Mouse (Mus musculus) MEL (cell line): ENCODE results near the gene Tmem131. TPM values are rescaled to one million over a fixed set of nuclear protein-coding genes. Genes with fewer than 3 reads are reported as not detected.

ENCODE experiments used
- DNase-seq: peaks from one replicate; pipeline ENCODE4 v3.0.0; 2011; ENCODE audit warnings: low read depth, low spot score
- H3K27ac ChIP-seq: 2 replicates; pipeline ENCODE4 v1.5.1; 2012; ENCODE audit warnings: low read depth, mild to moderate bottlenecking, control low read depth, low read length, moderate library complexity; ENCODE audit not compliant: control insufficient read depth
- H3K27me3 ChIP-seq, 2 experiments: fragments of 150-350 bp in 1 of 2; sonication (generic) in 1 of 2; 2 replicates each; pipeline ENCODE4 v1.6.1; 2012; ENCODE audit warnings: low read length in 2 of 2, mild to moderate bottlenecking in 2 of 2, improper control_type of control experiment in 1 of 2, moderate library complexity in 1 of 2; ENCODE audit not compliant: insufficient read depth in 2 of 2, control insufficient read depth in 1 of 2
- H3K36me3 ChIP-seq, 2 experiments: 2 replicates each; pipeline ENCODE4 v1.6.1; 2012 to 2014; ENCODE audit warnings: low read length in 2 of 2, improper control_type of control experiment in 1 of 2, inconsistent platforms in 1 of 2, mild to moderate bottlenecking in 1 of 2; ENCODE audit not compliant: insufficient read depth in 2 of 2, control insufficient read depth in 1 of 2
- H3K4me1 ChIP-seq, 2 experiments: fragments of 150-350 bp in 1 of 2; sonication (generic) in 1 of 2; 2 replicates each; pipeline ENCODE4 v1.6.1; 2012; ENCODE audit warnings: low read length in 2 of 2, improper control_type of control experiment in 1 of 2, mild to moderate bottlenecking in 1 of 2; ENCODE audit not compliant: insufficient read depth in 2 of 2, control insufficient read depth in 1 of 2
- H3K4me3 ChIP-seq, 2 experiments: fragments of 150-350 bp in 1 of 2; sonication (generic) in 1 of 2; 2 replicates each; pipeline ENCODE4 v1.5.1; 2012; ENCODE audit warnings: low read depth in 2 of 2, low read length in 2 of 2, mild to moderate bottlenecking in 2 of 2, moderate library complexity in 2 of 2, control low read depth in 1 of 2, improper control_type of control experiment in 1 of 2; ENCODE audit not compliant: control insufficient read depth in 1 of 2, insufficient read depth in 1 of 2
- H3K79me2 ChIP-seq: 2 replicates; pipeline ENCODE4 v1.6.1; 2012; ENCODE audit warnings: mild to moderate bottlenecking, low read length, moderate library complexity; ENCODE audit not compliant: control insufficient read depth, poor library complexity, insufficient read depth
- H3K9ac ChIP-seq: 2 replicates; pipeline ENCODE4 v1.6.1; 2012; ENCODE audit warnings: low read depth, mild to moderate bottlenecking, control low read depth, low read length, moderate library complexity; ENCODE audit not compliant: control insufficient read depth, poor library complexity, severe bottlenecking
- H3K9me3 ChIP-seq: fragments of 150-350 bp; sonication (generic); replicated peaks from 2 replicates; pipeline ENCODE4 v1.6.1; 2012; ENCODE audit warnings: mild to moderate bottlenecking, low read length, improper control_type of control experiment, moderate library complexity; ENCODE audit not compliant: insufficient read depth
- BHLHE40 ChIP-seq: IDR thresholded peaks from 2 replicates; pipeline ENCODE4 v1.6.1; 2012; ENCODE audit warnings: low read depth, mild to moderate bottlenecking, inconsistent platforms, low read length, improper control_type of control experiment, borderline replicate concordance
- CHD2 ChIP-seq: IDR thresholded peaks from 2 replicates; pipeline ENCODE4 v1.6.1; 2011; ENCODE audit warnings: low read length, improper control_type of control experiment
- E2F4 ChIP-seq: IDR thresholded peaks from 2 replicates; pipeline ENCODE4 v1.6.1; 2011; ENCODE audit warnings: low read depth, low read length, improper control_type of control experiment, borderline replicate concordance
- EP300 ChIP-seq, 2 experiments: IDR thresholded peaks; 2 replicates each; pipeline ENCODE4 v1.6.1; 2011; ENCODE audit warnings: improper control_type of control experiment in 2 of 2, low read length in 2 of 2, low read depth in 1 of 2, mild to moderate bottlenecking in 1 of 2
- GABPA ChIP-seq: IDR thresholded peaks from 2 replicates; pipeline ENCODE4 v1.6.1; 2012; ENCODE audit warnings: low read depth, mild to moderate bottlenecking, inconsistent platforms, low read length, improper control_type of control experiment, moderate library complexity
- MAX ChIP-seq: IDR thresholded peaks from 2 replicates; pipeline ENCODE4 v1.6.1; 2011; ENCODE audit warnings: low read length, improper control_type of control experiment
- MAZ ChIP-seq: IDR thresholded peaks from 2 replicates; pipeline ENCODE4 v1.6.1; 2012; ENCODE audit warnings: low read depth, mild to moderate bottlenecking, inconsistent platforms, low read length, improper control_type of control experiment
- MEF2A ChIP-seq: IDR thresholded peaks from 2 replicates; pipeline ENCODE4 v1.6.1; 2014; ENCODE audit warnings: low read depth, mild to moderate bottlenecking, inconsistent platforms, low read length, improper control_type of control experiment; ENCODE audit not compliant: poor library complexity, insufficient replicate concordance, severe bottlenecking; ENCODE audit errors: extremely low read depth
- MXI1 ChIP-seq: IDR thresholded peaks from 2 replicates; pipeline ENCODE4 v1.6.1; 2011; ENCODE audit warnings: mild to moderate bottlenecking, low read depth, low read length, improper control_type of control experiment
- MYB ChIP-seq: IDR thresholded peaks from 2 replicates; pipeline ENCODE4 v1.6.1; 2011; ENCODE audit warnings: mild to moderate bottlenecking, low read depth, low read length, improper control_type of control experiment
- NRF1 ChIP-seq: IDR thresholded peaks from 2 replicates; pipeline ENCODE4 v1.6.1; 2014; ENCODE audit warnings: low read depth, mild to moderate bottlenecking, inconsistent platforms, low read length, improper control_type of control experiment, moderate library complexity; ENCODE audit not compliant: poor library complexity, insufficient read depth, severe bottlenecking
- POLR2A ChIP-seq, 2 experiments: IDR thresholded peaks; 2 replicates each; pipeline ENCODE4 v1.6.1; 2011 to 2012; ENCODE audit warnings: low read length in 2 of 2, mild to moderate bottlenecking in 2 of 2, control low read depth in 1 of 2, improper control_type of control experiment in 1 of 2, low read depth in 1 of 2, moderate library complexity in 1 of 2; ENCODE audit not compliant: control insufficient read depth in 1 of 2, insufficient read depth in 1 of 2, poor library complexity in 1 of 2
- SIN3A ChIP-seq: IDR thresholded peaks from 2 replicates; pipeline ENCODE4 v1.6.1; 2012; ENCODE audit warnings: low read length, improper control_type of control experiment, inconsistent platforms
- SMC3 ChIP-seq: IDR thresholded peaks from 2 replicates; pipeline ENCODE4 v1.6.1; 2011; ENCODE audit warnings: low read depth, low read length, improper control_type of control experiment
- TAL1 ChIP-seq: IDR thresholded peaks from 2 replicates; pipeline ENCODE4 v1.6.1; 2012; ENCODE audit warnings: mild to moderate bottlenecking, inconsistent platforms, low read length, moderate library complexity, mixed read lengths
- ZC3H11A ChIP-seq: IDR thresholded peaks from 2 replicates; pipeline ENCODE4 v1.6.1; 2012; ENCODE audit warnings: low read depth, mild to moderate bottlenecking, inconsistent platforms, low read length, improper control_type of control experiment
- ZNF384 ChIP-seq: IDR thresholded peaks from 2 replicates; pipeline ENCODE4 v1.6.1; 2012; ENCODE audit warnings: low read depth, mild to moderate bottlenecking, inconsistent platforms, low read length, improper control_type of control experiment
- polyA plus RNA-seq, 2 experiments: library from polyadenylated mRNA; stranded (reverse) in 1 of 2; unstranded in 1 of 2; fragments of >175 nt in 1 of 2; fragments of >200 nt in 1 of 2; gene quantifications; 2 replicates each; pipeline versions ENCODE4 v1.2.1 to v1.2.4; 2012; ENCODE audit warnings: low replicate concordance in 2 of 2, low read depth in 1 of 2; ENCODE audit not compliant: insufficient read length in 2 of 2, insufficient read depth in 1 of 2, missing spikeins in 1 of 2
- total RNA-seq: library from RNA; depleted of rRNA; stranded (reverse); fragments of 300-350 nt; gene quantifications from 2 replicates; pipeline ENCODE4 v1.2.3, GENCODE M21; 2012

Gene Tmem131
- total and polyA plus RNA-seq, 3 experiments = 11.4 to 196 (median 48.8) TPM

GRCm38 (mm10) chr1:36985896-36986295 lies 42.4 kb upstream of the Tmem131 start:
- peaks cover 0 to 3% of the 10 kb centered on the region in 2 experiments; a peak in 1 of 4 replicates for H3K27me3 ChIP-seq
- H3K9ac ChIP-seq = no peak overlapping the region
- no peak overlapping the region for H3K4me3 ChIP-seq
- TF ChIP-seq POLR2A (IDR thresholded peaks at IDR 0.05; ENCODE audit: control insufficient read depth in 1 of 2, insufficient read depth in 1 of 2, low read depth in 1 of 2, low read length in 2 of 2, poor library complexity in 1 of 2) (no peak), MAZ (no peak), MXI1 (no peak)
- H3K36me3 ChIP-seq = peaks cover 0 to 9% of the 10 kb centered on the region in 2 experiments; a peak in 2 of 4 replicates
- DNase-seq = no peak
- no peaks in the 10 kb centered on the region for H3K79me2 ChIP-seq
- H3K9me3 ChIP-seq = no peaks in the 10 kb centered on the region
- H3K27ac ChIP-seq = no peak overlapping the region
- H3K4me1 ChIP-seq = peaks cover 12 to 18% of the 10 kb centered on the region in 2 experiments

GRCm38 (mm10) chr1:36984406-36984805 lies 40.9 kb upstream of the Tmem131 start:
- TF ChIP-seq TAL1 (no peak), POLR2A (IDR thresholded peaks at IDR 0.05; ENCODE audit: control insufficient read depth in 1 of 2, insufficient read depth in 1 of 2, low read depth in 1 of 2, low read length in 2 of 2, poor library complexity in 1 of 2) (no peak), EP300 (IDR thresholded peaks at IDR 0.05; ENCODE audit: low read depth in 1 of 2, low read length in 2 of 2) (no peak), SMC3 (no peak), MAZ (no peak), NRF1 (no peak), MYB (no peak), SIN3A (no peak), ZC3H11A (no peak), CHD2 (no peak), GABPA (no peak), MAX (no peak), E2F4 (no peak), BHLHE40 (no peak), ZNF384 (no peak)
- no peaks in the 10 kb centered on the region for H3K27me3 ChIP-seq
- peaks cover 12 to 18% of the 10 kb centered on the region in 2 experiments for H3K4me1 ChIP-seq
- no peaks in the 10 kb centered on the region for H3K9me3 ChIP-seq
- no peak for DNase-seq
- H3K79me2 ChIP-seq = no peaks in the 10 kb centered on the region
- H3K9ac ChIP-seq = no peak overlapping the region
- peaks cover 0 to 9% of the 10 kb centered on the region in 2 experiments; a peak in 2 of 4 replicates for H3K36me3 ChIP-seq
- H3K27ac ChIP-seq = no peak overlapping the region
- H3K4me3 ChIP-seq = no peak overlapping the region

DNA sequence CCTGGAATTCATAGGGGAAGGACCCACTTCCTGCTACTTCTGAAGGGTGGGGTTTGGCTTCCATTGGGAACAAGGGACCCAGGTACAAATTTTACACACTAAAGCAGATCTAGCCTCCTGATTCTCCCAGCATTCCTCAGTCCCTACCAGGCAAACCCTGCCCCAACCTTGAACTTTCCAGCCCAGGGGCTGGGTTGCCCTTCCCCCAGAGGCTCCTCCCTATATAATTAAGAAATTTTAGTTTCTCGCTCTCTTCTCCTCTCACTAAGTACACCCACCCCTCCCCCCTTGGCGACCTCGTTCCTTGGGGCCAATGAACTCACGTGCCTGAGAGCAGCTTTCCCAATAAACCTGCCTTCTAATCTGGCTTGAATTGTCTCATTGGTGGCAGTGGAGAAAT lies 40.3 kb upstream of the Tmem131 start:
- H3K27me3 ChIP-seq = no peaks in the 10 kb centered on the region
- no peak for DNase-seq
- no peak for TF ChIP-seq MEF2A

More for the DNA sequence above, 40.3 kb upstream of the Tmem131 start:
- no peak overlapping the region for H3K9ac ChIP-seq
- peaks cover 12 to 18% of the 10 kb centered on the region in 2 experiments for H3K4me1 ChIP-seq
- no peak overlapping the region for H3K27ac ChIP-seq
- no peaks in the 10 kb centered on the region for H3K9me3 ChIP-seq
- peaks cover 0 to 9% of the 10 kb centered on the region in 2 experiments; a peak in 2 of 4 replicates for H3K36me3 ChIP-seq
- no peak overlapping the region for H3K4me3 ChIP-seq
- H3K79me2 ChIP-seq = no peaks in the 10 kb centered on the region
